Mouse (Mus musculus): ENCODE measurements around the gene Trim54. TPM values are rescaled to one million over a fixed set of nuclear protein-coding genes. Genes with fewer than 3 reads are reported as not detected.

The Trim54 gene
- polyA plus RNA-seq (2015; fragmentation: Nextera tagmentation; extraction: Ambion mirVana), result not detected in 2 replicates

GRCm38 (mm10) chr5:31116354-31116753, at the start of gene Trim54:
Gene Trim54 (plus strand): TSS chr5:31116712.
- H3K9me3 ChIP-seq (replicated peaks; ENCODE audit: control insufficient read depth, low read length, poor library complexity, severe bottlenecking), result no peaks in the 10 kb centered on the region
- ATAC-seq, result no peak
- H3K9ac ChIP-seq (ENCODE audit: low read depth, low read length), result no peak within 1 kb of the TSS
- H3K4me2 ChIP-seq (ENCODE audit: low read length), result no peak within 1 kb of the TSS
- H3K27me3 ChIP-seq (ENCODE audit: control insufficient read depth, insufficient read depth, low read depth, low read length), result no peaks in the 10 kb centered on the region
- no peaks in the 10 kb centered on the region for H3K4me1 ChIP-seq (ENCODE audit: control insufficient read depth, insufficient read depth, low read length)
- no peak within 1 kb of the TSS for H3K4me3 ChIP-seq (ENCODE audit: low read depth, low read length)
- 53% methylated on average over 3 of the region's 3 CpGs for WGBS
- no peak within 1 kb of the TSS for H3K27ac ChIP-seq (ENCODE audit: low read length)
- no peaks in the 10 kb centered on the region for H3K36me3 ChIP-seq (ENCODE audit: control insufficient read depth, insufficient read depth, low read length)

- Histone ChIP-seq H3K27ac (ENCODE audit: low read length) (no peak overlapping the region), H3K9me3 (replicated peaks; ENCODE audit: control insufficient read depth, low read length, poor library complexity, severe bottlenecking) (no peaks in the 10 kb centered on the region), H3K36me3 (ENCODE audit: control insufficient read depth, insufficient read depth, low read length) (peaks cover 54% of the 10 kb centered on the region), H3K27me3 (ENCODE audit: control insufficient read depth, insufficient read depth, low read depth, low read length) (no peaks in the 10 kb centered on the region), H3K4me3 (ENCODE audit: low read depth, low read length) (no peak overlapping the region), H3K9ac (ENCODE audit: low read depth, low read length) (no peak overlapping the region), H3K4me1 (ENCODE audit: control insufficient read depth, insufficient read depth, low read length) (no peaks in the 10 kb centered on the region), H3K4me2 (ENCODE audit: low read length) (no peak overlapping the region)
- WGBS, result 97% methylated on average over 3 of the region's 3 CpGs
- ATAC-seq, result no peak
Observed at GRCm38 (mm10) chr5:31069810-31070209, 46.7 kb upstream of the Trim54 start.

GRCm38 (mm10) chr5:31071059-31071458, 45.5 kb upstream of the Trim54 start:
- WGBS, result 96% methylated on average over 2 of the region's 2 CpGs
- Histone ChIP-seq H3K27me3 (ENCODE audit: control insufficient read depth, insufficient read depth, low read depth, low read length) (no peaks in the 10 kb centered on the region), H3K9ac (ENCODE audit: low read depth, low read length) (no peak overlapping the region), H3K4me2 (ENCODE audit: low read length) (no peak overlapping the region), H3K4me3 (ENCODE audit: low read depth, low read length) (no peak overlapping the region), H3K9me3 (replicated peaks; ENCODE audit: control insufficient read depth, low read length, poor library complexity, severe bottlenecking) (no peaks in the 10 kb centered on the region), H3K36me3 (ENCODE audit: control insufficient read depth, insufficient read depth, low read length) (peaks cover 64% of the 10 kb centered on the region), H3K4me1 (ENCODE audit: control insufficient read depth, insufficient read depth, low read length) (no peaks in the 10 kb centered on the region), H3K27ac (ENCODE audit: low read length) (no peak overlapping the region)
- ATAC-seq, result no peak

- no peaks in the 10 kb centered on the region for H3K27me3 ChIP-seq (ENCODE audit: control insufficient read depth, insufficient read depth, low read depth, low read length)
- H3K36me3 ChIP-seq (ENCODE audit: control insufficient read depth, insufficient read depth, low read length), result peaks cover 64% of the 10 kb centered on the region
- no peak overlapping the region for H3K9ac ChIP-seq (ENCODE audit: low read depth, low read length)
- H3K9me3 ChIP-seq (replicated peaks; ENCODE audit: control insufficient read depth, low read length, poor library complexity, severe bottlenecking), result no peaks in the 10 kb centered on the region
- H3K4me1 ChIP-seq (ENCODE audit: control insufficient read depth, insufficient read depth, low read length), result no peaks in the 10 kb centered on the region
- ATAC-seq, result no peak
- WGBS, result 94% methylated on average over 11 of the region's 11 CpGs
- no peak overlapping the region for H3K27ac ChIP-seq (ENCODE audit: low read length)
- H3K4me2 ChIP-seq (ENCODE audit: low read length), result no peak overlapping the region
- H3K4me3 ChIP-seq (ENCODE audit: low read depth, low read length), result no peak overlapping the region
Observed at GRCm38 (mm10) chr5:31071821-31072220, 44.7 kb upstream of the Trim54 start.

- Histone ChIP-seq H3K9me3 (replicated peaks; ENCODE audit: control insufficient read depth, low read length, poor library complexity, severe bottlenecking) (no peaks in the 10 kb centered on the region), H3K4me1 (ENCODE audit: control insufficient read depth, insufficient read depth, low read length) (no peaks in the 10 kb centered on the region), H3K27ac (ENCODE audit: low read length) (no peak overlapping the region), H3K4me3 (ENCODE audit: low read depth, low read length) (no peak overlapping the region), H3K9ac (ENCODE audit: low read depth, low read length) (no peak overlapping the region), H3K4me2 (ENCODE audit: low read length) (no peak overlapping the region), H3K36me3 (ENCODE audit: control insufficient read depth, insufficient read depth, low read length) (peaks cover 56% of the 10 kb centered on the region), H3K27me3 (ENCODE audit: control insufficient read depth, insufficient read depth, low read depth, low read length) (no peaks in the 10 kb centered on the region)
- ATAC-seq, result no peak
- WGBS, result 94% methylated on average over 12 of the region's 12 CpGs
Observed at GRCm38 (mm10) chr5:31073176-31073575, 43.3 kb upstream of the Trim54 start.

- H3K4me2 ChIP-seq (ENCODE audit: low read length), result no peak overlapping the region
- H3K27me3 ChIP-seq (ENCODE audit: control insufficient read depth, insufficient read depth, low read depth, low read length), result no peaks in the 10 kb centered on the region
- WGBS, result 91% methylated on average over 13 of the region's 13 CpGs
- no peak overlapping the region for H3K9ac ChIP-seq (ENCODE audit: low read depth, low read length)
- peaks cover 40% of the 10 kb centered on the region for H3K36me3 ChIP-seq (ENCODE audit: control insufficient read depth, insufficient read depth, low read length)
- no peaks in the 10 kb centered on the region for H3K4me1 ChIP-seq (ENCODE audit: control insufficient read depth, insufficient read depth, low read length)
- no peaks in the 10 kb centered on the region for H3K9me3 ChIP-seq (replicated peaks; ENCODE audit: control insufficient read depth, low read length, poor library complexity, severe bottlenecking)
- H3K4me3 ChIP-seq (ENCODE audit: low read depth, low read length), result no peak overlapping the region
- H3K27ac ChIP-seq (ENCODE audit: low read length), result no peak overlapping the region
- ATAC-seq, result no peak
Observed at GRCm38 (mm10) chr5:31076346-31076745, 40.2 kb upstream of the Trim54 start.

- Histone ChIP-seq H3K36me3 (ENCODE audit: control insufficient read depth, insufficient read depth, low read length) (peaks cover 10% of the 10 kb centered on the region), H3K27me3 (ENCODE audit: control insufficient read depth, insufficient read depth, low read depth, low read length) (no peaks in the 10 kb centered on the region), H3K9ac (ENCODE audit: low read depth, low read length) (no peak overlapping the region), H3K4me1 (ENCODE audit: control insufficient read depth, insufficient read depth, low read length) (peaks cover 2% of the 10 kb centered on the region), H3K9me3 (replicated peaks; ENCODE audit: control insufficient read depth, low read length, poor library complexity, severe bottlenecking) (no peaks in the 10 kb centered on the region), H3K27ac (ENCODE audit: low read length) (no peak overlapping the region), H3K4me3 (ENCODE audit: low read depth, low read length) (no peak overlapping the region), H3K4me2 (ENCODE audit: low read length) (no peak overlapping the region)
- WGBS, result 86% methylated on average over 13 of the region's 13 CpGs
- no peak for ATAC-seq
Observed at GRCm38 (mm10) chr5:31080059-31080794, 36.3 kb upstream of the Trim54 start.

DNA sequence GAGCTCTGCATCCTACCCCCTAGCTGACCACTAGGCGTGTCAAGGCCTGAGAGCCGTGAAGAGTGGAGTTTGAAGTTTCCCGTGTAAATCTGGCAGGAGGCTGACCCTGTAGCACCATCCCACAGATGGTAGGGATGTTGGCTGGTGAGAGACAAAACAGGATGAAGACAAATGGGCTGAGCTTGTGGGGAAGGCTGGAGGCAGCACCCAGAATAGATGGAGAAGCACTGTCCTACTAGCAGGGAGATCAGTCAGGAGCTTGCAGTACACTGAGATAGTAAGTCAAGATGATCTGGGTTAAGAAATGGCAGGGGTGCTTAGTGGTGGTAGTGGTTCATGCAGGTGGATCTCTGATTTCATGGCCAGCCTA, 35.7 kb upstream of the Trim54 start:
- Histone ChIP-seq H3K9ac (ENCODE audit: low read depth, low read length) (no peak overlapping the region), H3K27ac (ENCODE audit: low read length) (no peak overlapping the region), H3K9me3 (replicated peaks; ENCODE audit: control insufficient read depth, low read length, poor library complexity, severe bottlenecking) (no peaks in the 10 kb centered on the region)

DNA sequence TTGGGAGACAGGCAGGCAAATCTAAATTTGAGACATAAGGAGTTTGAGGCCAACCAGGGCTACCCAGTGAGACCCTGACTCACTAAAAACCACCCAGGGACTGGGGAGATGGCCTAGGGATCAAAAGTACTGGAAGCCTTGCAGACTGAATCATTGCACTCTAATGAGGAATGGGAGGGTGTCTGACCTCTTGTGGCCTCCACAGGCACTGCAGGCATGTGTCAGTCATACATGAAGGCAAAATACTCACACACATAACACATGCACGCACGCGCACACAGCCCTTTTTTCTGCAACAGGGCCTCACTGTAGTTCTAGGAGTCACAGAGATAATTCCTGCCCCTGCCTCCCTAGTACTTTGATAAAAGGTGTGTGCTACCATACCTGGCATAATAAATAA, 35.1 kb upstream of the Trim54 start:
- H3K9ac ChIP-seq (ENCODE audit: low read depth, low read length), result no peak overlapping the region
- no peak overlapping the region for H3K4me3 ChIP-seq (ENCODE audit: low read depth, low read length)
- 0 out of 2 replicates have a peak, but pooled peaks cover 2% of the 10 kb centered on the region for H3K36me3 ChIP-seq (ENCODE audit: control insufficient read depth, insufficient read depth, low read length)
- no peaks in the 10 kb centered on the region for H3K27me3 ChIP-seq (ENCODE audit: control insufficient read depth, insufficient read depth, low read depth, low read length)
- H3K27ac ChIP-seq (ENCODE audit: low read length), result no peak overlapping the region
- WGBS, result 75% methylated on average over 3 of the region's 3 CpGs
- no peak for ATAC-seq
- peaks cover 2% of the 10 kb centered on the region for H3K4me1 ChIP-seq (ENCODE audit: control insufficient read depth, insufficient read depth, low read length)
- H3K4me2 ChIP-seq (ENCODE audit: low read length), result no peak overlapping the region
- H3K9me3 ChIP-seq (replicated peaks; ENCODE audit: control insufficient read depth, low read length, poor library complexity, severe bottlenecking), result no peaks in the 10 kb centered on the region

More for the DNA sequence above, 35.7 kb upstream of the Trim54 start:
- peaks cover 2% of the 10 kb centered on the region for H3K4me1 ChIP-seq (ENCODE audit: control insufficient read depth, insufficient read depth, low read length)
- H3K27me3 ChIP-seq (ENCODE audit: control insufficient read depth, insufficient read depth, low read depth, low read length), result no peaks in the 10 kb centered on the region
- no peak for ATAC-seq
- 74% methylated on average over 3 of the region's 3 CpGs for WGBS
- no peak overlapping the region for H3K4me3 ChIP-seq (ENCODE audit: low read depth, low read length)
- H3K36me3 ChIP-seq (ENCODE audit: control insufficient read depth, insufficient read depth, low read length), result peaks cover 5% of the 10 kb centered on the region; the same call in 1 of the 2 replicates
- H3K4me2 ChIP-seq (ENCODE audit: low read length), result no peak overlapping the region
